Mouse (Mus musculus) gastrocnemius, adult 8-10 months (tissue): ENCODE results near the gene Lpar2. TPM values are rescaled to one million over a fixed set of nuclear protein-coding genes. Genes with fewer than 3 reads are reported as not detected.

Source experiments
- DNase-seq, 2 experiments: peaks; one replicate each; pipeline ENCODE4 v3.0.0; 2022; ENCODE audit warnings: low spot score in 2 of 2
- total RNA-seq, 4 experiments: library from RNA; stranded (reverse); gene quantifications; 2 replicates each; pipeline ENCODE4 v1.2.4; 2022

Lpar2 gene
- total RNA-seq, 4 experiments from 2014 or later: 0.07 to 0.13 (median 0.07) TPM; not detected in 1

DNA sequence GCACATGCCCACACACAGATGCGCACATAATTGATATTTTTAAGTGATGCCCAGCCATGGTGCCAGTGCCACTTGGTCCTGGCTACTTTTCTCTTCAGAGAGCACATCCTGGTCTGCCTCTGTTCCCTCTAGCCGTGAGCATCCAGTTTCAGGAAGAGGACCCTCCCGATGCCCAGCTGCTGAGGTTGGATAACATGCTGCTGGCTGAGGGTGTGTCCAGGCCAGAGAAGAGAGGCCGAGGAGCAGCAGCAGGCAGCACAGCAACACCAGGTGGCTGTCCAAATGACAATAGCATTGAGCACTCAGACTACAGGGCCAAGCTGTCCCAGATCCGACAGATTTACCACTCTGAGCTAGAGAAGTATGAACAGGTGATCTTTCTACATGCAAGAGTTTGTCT lies 42.0 kb downstream of the Lpar2 start:
- DNase-seq: no peak

DNA sequence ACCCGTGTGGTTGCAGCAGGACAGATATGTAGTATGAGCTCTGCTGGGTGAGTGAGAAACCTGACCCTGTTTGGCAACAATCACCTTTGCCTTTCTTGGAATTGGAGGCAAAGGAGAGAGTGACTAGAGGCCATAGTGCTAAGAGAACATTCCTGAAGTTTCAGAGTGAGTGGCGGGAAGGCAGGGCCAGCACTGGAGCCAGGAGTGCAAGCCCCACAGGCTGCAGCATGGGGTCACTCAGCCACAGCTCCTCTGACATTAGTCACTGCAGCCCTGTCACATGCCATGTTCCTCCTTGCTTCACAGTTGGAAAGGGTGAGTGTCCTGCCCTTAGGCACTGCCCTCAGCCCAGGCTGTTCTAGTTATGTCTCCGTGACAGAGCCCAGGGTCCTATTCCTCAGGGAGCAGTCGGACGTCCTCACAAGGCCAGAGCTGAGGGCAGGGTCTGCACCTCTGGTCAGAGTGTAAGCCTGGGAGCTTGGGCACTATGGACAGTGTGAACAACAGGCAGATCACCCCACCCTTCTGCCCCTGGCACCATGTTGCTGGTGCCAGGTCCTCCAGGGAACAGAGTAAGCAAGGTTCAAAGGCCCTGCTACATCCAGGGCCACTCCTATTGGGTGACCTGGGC lies 45.6 kb downstream of the Lpar2 start:
- DNase-seq: no peak

DNA sequence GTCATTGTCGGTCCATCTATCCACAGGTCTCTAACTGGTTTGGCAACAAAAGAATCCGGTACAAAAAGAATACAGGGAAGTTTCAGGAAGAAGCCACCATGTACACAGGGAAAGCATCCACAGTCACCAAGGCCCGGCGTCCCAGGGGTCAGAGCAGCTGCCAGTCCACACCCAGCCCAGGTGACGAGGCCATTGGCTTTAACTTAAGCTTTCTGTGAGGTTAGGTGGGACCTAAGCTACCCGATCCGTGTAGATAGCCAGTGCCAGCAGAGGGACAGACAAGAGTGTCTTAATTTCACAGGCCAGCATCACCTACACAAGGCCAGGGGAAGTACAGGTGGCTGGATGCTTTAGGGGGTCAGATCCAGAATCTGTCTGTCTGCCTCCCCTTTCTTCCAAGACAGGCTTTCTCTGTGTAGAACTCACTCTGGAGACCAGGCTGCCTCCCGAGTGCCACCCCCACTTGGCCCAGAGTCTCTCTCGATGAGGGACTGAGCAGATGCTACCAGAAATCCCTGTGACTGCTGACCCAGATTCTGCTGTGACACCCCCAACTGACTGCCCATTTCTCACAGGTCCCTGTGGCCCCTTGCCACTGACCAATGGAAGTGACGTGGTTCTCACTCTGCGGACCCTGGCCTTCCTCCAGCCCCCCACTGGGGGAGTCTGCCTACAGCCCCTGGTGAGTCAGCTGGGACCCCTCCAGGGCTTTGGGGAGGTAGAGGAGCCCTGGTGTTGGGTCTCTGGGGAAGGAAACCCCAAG lies 48.0 kb downstream of the Lpar2 start:
- DNase-seq: no peak

DNA sequence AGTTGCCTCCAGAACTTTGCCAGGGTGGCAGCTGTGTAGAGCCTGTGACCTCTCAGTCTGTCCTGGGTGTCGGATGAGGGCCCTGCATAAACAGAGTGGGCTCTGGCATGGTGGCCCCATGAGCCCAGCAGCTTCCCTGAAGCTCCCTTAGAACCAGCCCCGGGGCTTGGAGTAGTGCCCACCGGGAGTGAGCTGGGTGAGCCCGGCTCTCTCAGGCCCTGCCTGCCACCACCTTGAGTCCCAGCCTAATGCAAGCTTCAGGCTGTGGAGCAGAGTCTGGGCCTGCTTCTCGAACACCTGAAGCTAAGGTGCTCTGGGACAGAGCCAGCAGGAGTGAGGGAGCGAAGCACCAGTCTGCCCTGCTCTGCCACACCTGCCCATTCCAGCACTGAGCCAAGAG lies 48.7 kb downstream of the Lpar2 start:
- DNase-seq: no peak

DNA sequence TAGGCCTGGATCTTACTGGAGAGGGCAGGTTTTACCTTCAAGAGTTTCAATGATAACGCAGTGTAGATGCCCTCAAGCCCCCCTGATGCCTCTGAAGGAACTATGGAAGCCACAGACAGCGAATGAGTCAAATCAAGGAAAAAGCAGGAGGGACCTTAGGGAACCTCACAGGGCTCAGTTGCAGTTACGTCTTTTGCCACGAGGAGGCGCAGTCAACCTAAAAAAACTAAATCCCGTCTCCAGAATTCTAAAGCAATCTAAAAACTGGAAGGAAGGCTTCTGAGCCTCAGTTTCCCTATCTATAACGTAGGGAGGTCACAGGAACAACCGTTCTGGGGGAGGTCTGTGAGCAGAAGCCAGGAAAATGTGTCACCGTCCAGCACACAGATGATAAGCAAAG lies 51.9 kb downstream of the Lpar2 start:
- DNase-seq: peak in 1 of 2 experiments; percentile 48

DNA sequence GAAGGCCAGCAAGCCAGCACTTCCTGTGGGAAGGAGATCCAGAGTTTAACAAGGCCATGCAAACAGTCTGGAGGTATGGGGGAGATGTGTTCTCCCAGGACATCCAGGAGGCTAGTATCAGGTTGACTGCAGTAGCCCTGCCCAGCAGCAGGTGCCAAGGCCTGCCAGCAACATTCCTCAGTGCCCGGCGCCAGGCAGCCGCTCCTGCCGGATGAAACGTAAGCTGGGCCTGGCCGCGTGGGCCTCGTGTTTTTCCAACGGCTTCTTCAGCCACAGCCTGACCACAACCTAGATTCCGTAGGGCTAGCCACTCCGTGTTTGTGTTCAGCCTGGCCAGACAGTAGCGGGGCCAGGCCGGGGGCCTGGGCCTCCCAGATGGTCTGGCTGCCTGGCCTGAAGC lies 52.4 kb downstream of the Lpar2 start:
- DNase-seq: peak; percentile 61 to 77

DNA sequence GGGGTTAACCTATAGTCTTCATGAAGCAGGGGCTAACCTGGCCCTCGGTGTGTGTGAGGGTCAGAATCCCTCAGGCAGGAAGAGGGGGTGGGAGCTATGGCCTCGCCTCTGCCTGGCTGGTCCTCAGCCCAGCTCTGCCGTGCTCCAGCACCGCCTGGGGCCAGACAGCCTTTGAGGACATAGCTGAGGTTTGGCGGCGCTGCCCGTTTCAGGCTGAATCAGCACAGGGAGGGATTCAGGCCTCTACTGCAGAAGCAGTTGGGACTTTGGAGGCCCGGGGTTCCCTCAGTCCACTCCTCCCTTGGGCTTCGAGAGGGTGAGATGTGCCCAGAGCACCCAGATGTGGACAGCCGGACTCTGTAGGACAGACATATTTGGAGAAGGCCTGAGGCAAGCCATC lies 53.9 kb downstream of the Lpar2 start:
- no peak for DNase-seq

DNA sequence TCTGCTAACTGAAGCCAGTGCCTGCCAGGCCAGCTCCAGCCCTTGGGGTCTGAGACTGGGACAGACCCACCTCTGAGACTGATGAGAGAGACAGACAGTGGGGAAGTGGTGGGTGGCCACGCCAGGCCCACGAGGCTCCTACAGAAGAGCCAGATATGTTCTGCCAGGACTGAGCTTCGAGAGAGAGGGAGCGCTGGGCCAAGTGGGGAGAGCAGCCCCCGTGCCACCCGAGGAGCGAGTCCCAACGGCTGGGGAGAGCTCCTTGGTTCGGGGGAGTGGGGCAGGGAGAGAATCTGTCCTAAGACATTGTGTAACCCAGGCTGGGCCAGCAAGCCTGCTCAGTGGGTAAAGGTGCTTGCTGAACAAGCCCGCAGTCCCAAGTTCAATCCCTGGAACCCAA lies 54.7 kb downstream of the Lpar2 start:
- no peak for DNase-seq

DNA sequence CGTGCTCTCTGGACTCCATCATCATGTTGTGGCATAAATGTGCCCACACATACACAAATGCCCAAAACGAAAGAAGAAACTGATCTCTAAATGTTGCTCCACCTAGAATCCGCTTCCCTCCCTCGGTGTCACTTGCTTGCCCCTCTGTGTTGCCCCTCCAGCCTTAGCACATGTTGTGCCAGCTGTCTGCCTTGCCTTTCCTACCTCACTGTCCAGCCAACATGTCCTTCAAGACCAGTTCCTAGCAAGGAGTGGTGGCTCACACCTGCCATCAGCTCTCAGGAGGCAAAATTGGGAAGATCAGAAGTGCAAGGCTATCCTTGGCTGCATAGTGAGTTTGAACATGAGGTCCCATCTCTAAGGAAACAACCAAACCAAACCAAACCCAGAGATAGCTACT lies 55.2 kb downstream of the Lpar2 start:
- DNase-seq: no peak

DNA sequence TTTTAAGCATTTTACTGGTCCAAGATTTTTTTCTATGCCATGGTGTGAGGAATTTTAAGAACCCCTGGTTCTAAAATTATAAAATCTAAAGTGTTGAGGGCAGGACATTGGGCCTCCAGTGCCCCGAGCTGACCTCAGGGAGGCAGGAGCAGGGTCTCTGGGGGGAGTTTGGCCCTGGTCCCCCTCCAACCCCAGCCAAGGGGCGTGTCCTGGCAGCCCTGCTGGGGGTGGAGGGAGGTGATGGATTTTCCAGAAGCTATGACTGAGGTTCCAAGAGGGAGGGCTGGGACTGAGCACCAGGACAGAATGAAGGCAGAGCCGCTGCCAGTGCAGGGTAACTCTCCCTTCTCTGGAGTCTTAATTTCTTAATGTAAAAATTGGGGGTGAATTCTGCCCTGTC lies 55.8 kb downstream of the Lpar2 start:
- DNase-seq: no peak

DNA sequence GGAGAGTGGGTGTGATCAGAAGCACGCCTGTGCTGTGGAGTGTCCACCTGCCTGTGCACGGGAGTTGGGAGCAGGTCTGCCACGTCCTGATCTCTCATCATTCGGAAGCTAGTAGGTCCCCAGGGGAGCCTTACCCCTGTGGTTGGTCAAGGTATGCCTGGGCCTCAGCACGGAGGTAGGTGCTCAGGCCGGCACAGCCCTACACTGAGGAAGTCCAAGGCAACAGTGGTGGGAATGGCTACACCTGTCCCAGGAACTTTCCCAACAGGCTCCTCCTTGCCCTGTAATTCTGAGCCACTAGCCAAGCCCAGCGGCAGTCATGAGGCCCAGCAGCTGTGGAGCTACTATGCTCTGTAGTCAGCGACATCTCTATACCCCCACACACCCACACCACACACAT lies 57.4 kb downstream of the Lpar2 start:
- DNase-seq: no peak

Other genes starting within 250 kb of the Lpar2 start
- 1 to 10 TPM; 4.3 to 7.1 (median 6.0) TPM for gene Zfp868, start 196.9 kb upstream of the Lpar2 start, total RNA-seq
- under 1 TPM; 0.36 to 0.74 (median 0.50) TPM for gene Zfp964, start 167.9 kb upstream of the Lpar2 start, total RNA-seq
- 10 to 100 TPM; 15.2 to 18.6 (median 16.6) TPM for gene Zfp869, start 111.7 kb upstream of the Lpar2 start, total RNA-seq
- gene Zfp963, start 72.5 kb upstream of the Lpar2 start, total RNA-seq: 1 to 10 TPM; 2.6 to 3.9 (median 3.2) TPM
- gene Gm20422, start 47.5 kb upstream of the Lpar2 start, total RNA-seq: 1 to 10 TPM; 1.3 to 3.0 (median 1.7) TPM
- gene Atp13a1, start 31.3 kb upstream of the Lpar2 start, total RNA-seq: 1 to 10 TPM; 6.7 to 9.7 (median 8.8) TPM
- gene Zfp866, start 31.3 kb upstream of the Lpar2 start, total RNA-seq: 10 to 100 TPM; 11.1 to 16.1 (median 12.4) TPM
- 1 to 10 TPM; 2.7 to 5.3 (median 3.5) TPM for gene Gmip, start 13.8 kb upstream of the Lpar2 start, total RNA-seq
- not detected for gene Pbx4, start 10.1 kb downstream of the Lpar2 start, total RNA-seq
- 1 to 10 TPM; 1.2 to 6.0 (median 2.1) TPM for gene Cilp2, start 65.3 kb downstream of the Lpar2 start, total RNA-seq
- not detected for gene Tssk6, start 79.8 kb downstream of the Lpar2 start, total RNA-seq
- 100 to 1,000 TPM; 248 to 328 (median 285) TPM for gene Ndufa13, start 80.1 kb downstream of the Lpar2 start, total RNA-seq
- gene Yjefn3, start 80.3 kb downstream of the Lpar2 start, total RNA-seq: 10 to 100 TPM in 3 of 4 experiments, 1 to 10 TPM in 1; 8.2 to 10.8 (median 10.5) TPM
- 10 to 100 TPM; 20.5 to 26.4 (median 25.2) TPM for gene Gatad2a, start 174.0 kb downstream of the Lpar2 start, total RNA-seq
- gene Mau2, start 220.3 kb downstream of the Lpar2 start, total RNA-seq: 10 to 100 TPM; 23.1 to 26.1 (median 24.6) TPM
- 10 to 100 TPM; 16.7 to 20.4 (median 18.1) TPM for gene Sugp1, start 220.4 kb downstream of the Lpar2 start, total RNA-seq